ENCODE assay signal across 14 mouse cellular contexts in the genomic region with DNA sequence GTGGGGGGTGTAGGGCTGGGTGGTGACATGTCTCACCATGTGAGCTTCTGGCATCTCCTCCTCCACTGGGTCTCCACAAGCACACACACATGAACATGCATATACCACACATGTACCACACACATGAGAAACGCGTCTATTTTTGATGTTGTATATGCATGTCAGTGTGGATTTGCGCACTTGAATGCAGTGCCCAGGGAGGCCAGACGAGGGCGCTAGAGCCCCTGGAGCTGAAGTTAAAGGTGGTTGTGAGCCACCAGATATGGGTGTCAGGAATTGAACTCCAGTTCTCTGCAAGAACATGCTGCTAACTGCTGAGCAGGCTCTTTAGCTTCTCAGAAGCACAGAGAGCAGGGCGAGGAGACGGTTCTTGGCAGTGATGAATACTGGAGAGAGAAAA. TPM values are rescaled to one million over a fixed set of nuclear protein-coding genes. Genes with fewer than 3 reads are reported as not detected.
DNase-seq lines count a peak whose midpoint lies in the region; ATAC-seq and TF ChIP-seq lines count a peak whose summit lies in the region.
"Had no signal": no experiment of that assay in that cellular context is flagged by ENCODE, and none has a peak within 500 bp of the region (broad histone marks: within the 10 kb centered on the region; RNA-seq: fewer than 3 reads in every experiment).

No protein-coding gene starts in this region.

- no peak for TF ChIP-seq POLR2A in CH12.LX (IDR thresholded peaks at IDR 0.05; ENCODE audit: low read depth, low read length)
- TF ChIP-seq POLR2A in bone marrow, adult 2 months (IDR thresholded peaks at IDR 0.05; ENCODE audit: borderline replicate concordance, control insufficient read depth, low read depth, low read length), result no peak

- WGBS in forebrain, postnatal 0 days, result 92% methylated on average over 7 of the region's 7 CpGs
- WGBS in forebrain, embryonic 11.5 days, result 94% methylated on average over 7 of the region's 7 CpGs
- 93% methylated on average over 7 of the region's 7 CpGs for WGBS in liver, postnatal 0 days (ENCODE audit: insufficient replicate concordance)
- WGBS in bone marrow, adult 2 months, result 93% methylated on average over 7 of the region's 7 CpGs

- peak; percentile 45; the same call in 1 of the 2 replicates for TF ChIP-seq CTCF in forebrain, postnatal 0 days (IDR thresholded peaks at IDR 0.05; ENCODE audit: low read depth)
- peak; percentile 60 for TF ChIP-seq CTCF in liver, postnatal 0 days (IDR thresholded peaks at IDR 0.05; ENCODE audit: low read depth)
- TF ChIP-seq CTCF in CH12.LX (conservative IDR thresholded peaks at IDR 0.05 in 1 of 2, IDR thresholded peaks at IDR 0.05 in 1 of 2; ENCODE audit: low read depth in 2 of 2, low read length in 2 of 2), result peak; percentile 29 to 40; a peak in 3 of 4 replicates
- peak; percentile 49 for TF ChIP-seq CTCF in bone marrow, adult 2 months (IDR thresholded peaks at IDR 0.05; ENCODE audit: control insufficient read depth, insufficient read depth, low read length)

- no peaks in the 10 kb centered on the region for H3K27me3 ChIP-seq in forebrain, postnatal 0 days (ENCODE audit: insufficient read depth, low read length)
- H3K27me3 ChIP-seq in forebrain, embryonic 11.5 days (ENCODE audit: control insufficient read depth, insufficient read depth, low read length), result no peaks in the 10 kb centered on the region
- no peaks in the 10 kb centered on the region for H3K27me3 ChIP-seq in liver, postnatal 0 days (ENCODE audit: insufficient read depth, low read length)
- no peaks in the 10 kb centered on the region for H3K27me3 ChIP-seq in CH12.LX (replicated peaks)
- H3K27me3 ChIP-seq: forebrain, embryonic 15.5 days; hindbrain, embryonic 12.5 days had no signal

- intact Hi-C loops in left cerebral cortex, postnatal 4 days (cut with DNase I), result no loop called here

- no peak; the same call in 1 of the 2 replicates for TF ChIP-seq RAD21 in CH12.LX (IDR thresholded peaks at IDR 0.05; ENCODE audit: low read depth, low read length)

- no peak overlapping the region for H3K27ac ChIP-seq in forebrain, postnatal 0 days (ENCODE audit: low read depth, low read length)
- H3K27ac ChIP-seq in forebrain, embryonic 11.5 days (ENCODE audit: low read depth, low read length), result no peak overlapping the region
- H3K27ac ChIP-seq in liver, postnatal 0 days (ENCODE audit: low read depth), result no peak overlapping the region
- H3K27ac ChIP-seq in CH12.LX (ENCODE audit: insufficient read depth, low read depth), result no peak overlapping the region
- no peak overlapping the region for H3K27ac ChIP-seq in bone marrow, adult 2 months (ENCODE audit: control insufficient read depth, insufficient read depth, low read depth, low read length, poor library complexity)
- H3K27ac ChIP-seq: forebrain, embryonic 15.5 days; hindbrain, embryonic 12.5 days; macrophage had no signal

- H3K79me2 ChIP-seq in CH12.LX (replicated peaks; ENCODE audit: control insufficient read depth, extremely low read depth, insufficient read depth, poor library complexity, severe bottlenecking), result no peaks in the 10 kb centered on the region

- no peaks in the 10 kb centered on the region for H3K4me1 ChIP-seq in forebrain, postnatal 0 days (ENCODE audit: insufficient read depth)
- H3K4me1 ChIP-seq in forebrain, embryonic 11.5 days (replicated peaks; ENCODE audit: control insufficient read depth, insufficient read depth, low read length), result 0 out of 2 replicates have a peak, but pooled peaks cover 2% of the 10 kb centered on the region
- H3K4me1 ChIP-seq in liver, postnatal 0 days (ENCODE audit: insufficient read depth), result peaks cover 10% of the 10 kb centered on the region
- no peaks in the 10 kb centered on the region; a peak in 1 of 4 replicates for H3K4me1 ChIP-seq in CH12.LX (ENCODE audit: control insufficient read depth in 1 of 2, insufficient read depth in 2 of 2)
- H3K4me1 ChIP-seq in bone marrow, adult 2 months (ENCODE audit: control insufficient read depth, insufficient read depth, low read length), result no peaks in the 10 kb centered on the region; the same call in 1 of the 2 replicates

- peak; percentile 22 for DNase-seq in forebrain, postnatal 0 days
- no peak for DNase-seq in forebrain, embryonic 11.5 days (ENCODE audit: low spot score)
- peak; percentile 44 for DNase-seq in liver, postnatal 0 days
- DNase-seq in liver (no peak), CH12.LX (ENCODE audit: extremely low read depth) (no peak)
- DNase-seq in ovary, postnatal 14 days (ENCODE audit: low spot score), result no peak
- no peak for DNase-seq in left cerebral cortex, postnatal 4 days
- DNase-seq: adrenal gland, postnatal 25 days; embryo, embryonic 11 days; kidney, postnatal 36 days had no signal

- no peak for ATAC-seq in forebrain, postnatal 0 days
- no peak for ATAC-seq in forebrain, embryonic 11.5 days (replicated peaks; ENCODE audit: low FRiP score)
- ATAC-seq in liver, postnatal 0 days, result no peak
- ATAC-seq: forebrain, embryonic 15.5 days had no signal

- dilution Hi-C loops in CH12.LX (cut with MboI; ENCODE audit: extremely low pct_ligation_motif_present, extremely low pct_unique_long_range_greater_than_20kb, low sequenced_read_pairs), result no loop called here

- in situ Hi-C loops in CH12.LX (cut with MboI; ENCODE audit: low pct_ligation_motif_present, low pct_unique_long_range_greater_than_20kb, low sequenced_read_pairs), result loop anchor here (10.0 to 25.0 kb wide), 2 partner anchors 458 to 851 kb away; no protein-coding TSS in a partner anchor

- no peak overlapping the region for H3K4me3 ChIP-seq in forebrain, postnatal 0 days (ENCODE audit: low read depth, low read length)
- H3K4me3 ChIP-seq in forebrain, embryonic 11.5 days (ENCODE audit: low read depth, low read length), result no peak overlapping the region
- no peak overlapping the region for H3K4me3 ChIP-seq in liver, postnatal 0 days (ENCODE audit: low read depth, low read length)
- H3K4me3 ChIP-seq in CH12.LX (replicated peaks in 1 of 3; ENCODE audit: low read depth in 2 of 3, low read length in 2 of 3, poor library complexity in 1 of 3), result no peak overlapping the region
- H3K4me3 ChIP-seq in bone marrow, adult 2 months (replicated peaks; ENCODE audit: control insufficient read depth, low read depth, low read length), result no peak overlapping the region

- no peak overlapping the region for H3K9ac ChIP-seq in forebrain, postnatal 0 days
- H3K9ac ChIP-seq in forebrain, embryonic 11.5 days (ENCODE audit: low read length), result no peak overlapping the region
- no peak overlapping the region for H3K9ac ChIP-seq in liver, postnatal 0 days (replicated peaks)
- H3K9ac ChIP-seq in CH12.LX (ENCODE audit: insufficient read depth, low read depth), result no peak overlapping the region
- H3K9ac ChIP-seq: forebrain, embryonic 15.5 days; hindbrain, embryonic 12.5 days had no signal

- H3K36me3 ChIP-seq in forebrain, postnatal 0 days (ENCODE audit: insufficient read depth), result peaks cover 10% of the 10 kb centered on the region; the same call in 1 of the 2 replicates
- no peaks in the 10 kb centered on the region for H3K36me3 ChIP-seq in forebrain, embryonic 11.5 days (ENCODE audit: control insufficient read depth, insufficient read depth, low read length)
- H3K36me3 ChIP-seq in liver, postnatal 0 days (replicated peaks; ENCODE audit: insufficient read depth, low read length), result peaks cover 6% of the 10 kb centered on the region
- peaks cover 0 to 9% of the 10 kb centered on the region in 2 experiments for H3K36me3 ChIP-seq in CH12.LX (replicated peaks in 1 of 2; ENCODE audit: control insufficient read depth in 1 of 2, insufficient read depth in 1 of 2, low read length in 1 of 2)

- no peak overlapping the region for H3K4me2 ChIP-seq in forebrain, postnatal 0 days (ENCODE audit: low read depth)
- H3K4me2 ChIP-seq in forebrain, embryonic 11.5 days (ENCODE audit: low read depth, low read length, severe bottlenecking), result no peak overlapping the region
- no peak overlapping the region for H3K4me2 ChIP-seq in liver, postnatal 0 days (ENCODE audit: low read depth, low read length)
- no peak overlapping the region for H3K4me2 ChIP-seq in CH12.LX (ENCODE audit: insufficient read depth, low read depth, poor library complexity, severe bottlenecking)

- TF ChIP-seq EP300 in liver, postnatal 0 days (IDR thresholded peaks at IDR 0.05; ENCODE audit: low read depth), result no peak
- no peak for TF ChIP-seq EP300 in CH12.LX (IDR thresholded peaks at IDR 0.05; ENCODE audit: low read length)

- no peaks in the 10 kb centered on the region for H3K9me3 ChIP-seq in forebrain, postnatal 0 days (ENCODE audit: low read length)
- no peaks in the 10 kb centered on the region for H3K9me3 ChIP-seq in forebrain, embryonic 11.5 days (ENCODE audit: control insufficient read depth, low read length)
- H3K9me3 ChIP-seq in liver, postnatal 0 days (ENCODE audit: low read length), result no peaks in the 10 kb centered on the region
- no peaks in the 10 kb centered on the region for H3K9me3 ChIP-seq in CH12.LX (replicated peaks; ENCODE audit: low read length)
- H3K9me3 ChIP-seq: forebrain, embryonic 15.5 days; hindbrain, embryonic 12.5 days had no signal

TF ChIP-seq in CH12.LX, 34 proteins besides CTCF, POLR2A, EP300 and RAD21:
- TF ChIP-seq USF2 (conservative IDR thresholded peaks at IDR 0.05; ENCODE audit: low read depth, low read length), result no peak
- no peak for TF ChIP-seq E2F4 (IDR thresholded peaks at IDR 0.05; ENCODE audit: insufficient replicate concordance, low read depth, low read length)
- TF ChIP-seq ZKSCAN1 (IDR thresholded peaks at IDR 0.05; ENCODE audit: borderline replicate concordance, low read depth, low read length), result no peak
- no peak for TF ChIP-seq CHD2 (IDR thresholded peaks at IDR 0.05; ENCODE audit: low read length)
- no peak for TF ChIP-seq MAFK (IDR thresholded peaks at IDR 0.05; ENCODE audit: insufficient replicate concordance, low read length)
- TF ChIP-seq ELF1 (IDR thresholded peaks at IDR 0.05; ENCODE audit: low read depth, low read length), result no peak
- TF ChIP-seq ZC3H11A (IDR thresholded peaks at IDR 0.05; ENCODE audit: low read depth, low read length), result no peak
TF ChIP-seq in CH12.LX: peak in this region for 0.

RNA-seq across cellular contexts. Expression of a gene that starts 24.8 kb away (rescaled TPM):
- total RNA-seq in forebrain, postnatal 0 days (2014; rRNA removed), result 2.2 and 4.5 TPM in 2 replicates
- 2.1 and 2.9 TPM in 2 replicates for polyA plus RNA-seq in forebrain, postnatal 0 days (2015; fragmentation: Nextera tagmentation; extraction: Ambion mirVana)
- polyA plus RNA-seq in forebrain, embryonic 11.5 days (2014; fragmentation: Nextera tagmentation; extraction: Ambion mirVana), result 0.37 and 0.44 TPM in 2 replicates
- polyA plus RNA-seq in liver, postnatal 0 days (2015; fragmentation: Nextera tagmentation; extraction: Ambion mirVana), result 0.31 and 0.67 TPM in 2 replicates
- total RNA-seq in CH12.LX (2012; rRNA removed) (0.21 and 0.25 TPM in 2 replicates), CH12.LX (2014; rRNA removed) (0.23 TPM in 2 replicates)
- 0.18 TPM in 1 of 2 replicates, not detected in the other for polyA plus RNA-seq in CH12.LX (2012; ENCODE audit: insufficient read length, low read depth)
- 4.8 and 5.3 TPM in 2 replicates for polyA plus RNA-seq in bone marrow, adult 2 months (2011; ENCODE audit: insufficient read depth, insufficient read length, low replicate concordance, missing spikeins)
- total RNA-seq in left cerebral cortex, postnatal 4 days (2021), result 1 to 10 TPM; 2.7 to 4.1 TPM
- polyA plus RNA-seq: macrophage had no signal

Comparison
In these comparisons a context has a peak if more than half of its experiments do, and no peak if none do; other contexts are left out.
1. DNase-seq: peak in forebrain, postnatal 0 days (single experiment) and liver, postnatal 0 days (single experiment); none in forebrain, embryonic 11.5 days (single experiment), liver (single experiment), CH12.LX (single experiment), ovary, postnatal 14 days (single experiment) and left cerebral cortex, postnatal 4 days (single experiment).
2. Peak in every context shown above with its lines, with median percentiles within 50 percentile points of each other: CTCF ChIP-seq.